Mouse (Mus musculus) heart, embryonic 16.5 days (tissue): ENCODE data around the gene Raly. TPM values are rescaled to one million over a fixed set of nuclear protein-coding genes. Genes with fewer than 3 reads are reported as not detected.

Source experiments
- ATAC-seq: fragments of 200-750 bp; cut with Nextera tagmentation; replicated peaks from 2 replicates; pipeline ENCODE4 v1.8.0; 2017; ENCODE audit warnings: moderate number of reproducible peaks; ENCODE audit not compliant: insufficient read depth, low FRiP score; ENCODE audit errors: extremely low read depth
- H3K27ac ChIP-seq: fragments of 300-500 bp; sonication (generic); 2 replicates; pipeline ENCODE4 v1.5.1; 2014; ENCODE audit warnings: mild to moderate bottlenecking, low read length, control low read depth, moderate library complexity
- H3K27me3 ChIP-seq: fragments of 300-500 bp; sonication (generic); 2 replicates; pipeline ENCODE4 v1.6.1; 2014; ENCODE audit warnings: low read length, mixed read lengths; ENCODE audit not compliant: control insufficient read depth, insufficient read depth
- H3K36me3 ChIP-seq: fragments of 300-500 bp; sonication (generic); 2 replicates; pipeline ENCODE4 v1.6.1; 2014; ENCODE audit not compliant: control insufficient read depth, insufficient read depth
- H3K4me1 ChIP-seq: fragments of 300-500 bp; sonication (generic); 2 replicates; pipeline ENCODE4 v1.6.1; 2014; ENCODE audit warnings: low read length, mixed read lengths; ENCODE audit not compliant: control insufficient read depth, insufficient read depth
- H3K4me2 ChIP-seq: fragments of 300-500 bp; sonication (generic); 2 replicates; pipeline ENCODE4 v1.6.1; 2014; ENCODE audit warnings: low read depth, mild to moderate bottlenecking, control low read depth, low read length
- H3K4me3 ChIP-seq: fragments of 300-500 bp; sonication (generic); 2 replicates; pipeline ENCODE4 v1.5.1; 2014; ENCODE audit warnings: mild to moderate bottlenecking, control low read depth, low read length
- H3K9ac ChIP-seq: fragments of 300-500 bp; sonication (generic); 2 replicates; pipeline ENCODE4 v1.6.1; 2014; ENCODE audit warnings: low read length, control low read depth
- H3K9me3 ChIP-seq: fragments of 300-500 bp; sonication (generic); replicated peaks from 2 replicates; pipeline ENCODE4 v1.6.1; 2016; ENCODE audit warnings: low read length; ENCODE audit not compliant: control insufficient read depth
- WGBS: fragments of 180-500 bp; shearing (Covaris S2); extraction: QIAGEN DNeasy Blood & Tissue Kit; methylation state at CpG from one replicate; pipeline ENCODE4 v1.1.7; 2014; 5-methylcytosine and 5-hydroxymethylcytosine counted together
- polyA plus RNA-seq: library from polyadenylated mRNA; unstranded; fragments of >200 nt; fragmentation: Nextera tagmentation; extraction: Ambion mirVana; gene quantifications from 2 replicates; pipeline ENCODE4 v1.2.1, GENCODE M21; 2015

The Raly gene
- polyA plus RNA-seq, 1 experiment from 2014 or later, result 36.6 TPM

DNA sequence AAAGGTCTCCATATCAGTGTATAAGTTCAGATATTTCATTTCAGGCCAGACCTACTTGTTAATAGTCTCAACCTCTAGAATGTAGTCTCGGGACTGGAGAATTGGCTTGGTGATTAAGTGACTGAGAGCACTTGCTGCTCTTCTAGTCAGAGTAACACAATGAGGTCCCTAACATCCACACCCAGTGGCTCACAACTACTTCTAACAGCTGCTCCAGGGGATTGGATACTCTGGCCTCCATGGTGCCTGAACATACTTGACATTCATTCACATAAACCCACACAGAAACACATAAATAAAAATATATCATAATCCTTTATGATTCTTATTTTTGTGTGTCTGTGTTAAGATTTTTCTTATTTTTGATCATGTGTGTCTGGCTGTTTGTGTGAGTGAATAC lies 27.7 kb downstream of the Raly start:
- Histone ChIP-seq H3K4me3 (no peak overlapping the region), H3K9ac (no peak overlapping the region), H3K4me1 (peaks cover 45% of the 10 kb centered on the region), H3K27ac (no peak overlapping the region), H3K4me2 (no peak overlapping the region), H3K27me3 (no peaks in the 10 kb centered on the region), H3K9me3 (no peaks in the 10 kb centered on the region), H3K36me3 (no peaks in the 10 kb centered on the region)
- ATAC-seq, result no peak
- 47% methylated on average over 1 of the region's 1 CpGs for WGBS

- no peak for ATAC-seq
- Histone ChIP-seq H3K9ac (no peak overlapping the region), H3K9me3 (no peaks in the 10 kb centered on the region), H3K4me2 (no peak overlapping the region), H3K4me1 (peaks cover 45% of the 10 kb centered on the region), H3K36me3 (no peaks in the 10 kb centered on the region), H3K4me3 (no peak overlapping the region), H3K27ac (peak overlapping the region; percentile 9; the same call in 1 of the 2 replicates), H3K27me3 (no peaks in the 10 kb centered on the region)
- 37% methylated on average over 1 of the region's 1 CpGs for WGBS
Measured at GRCm38 (mm10) chr2:154820346-154820745, 29.4 kb downstream of the Raly start.

- no peak overlapping the region for H3K27ac ChIP-seq
- WGBS, result 86% methylated on average over 1 of the region's 1 CpGs
Measured at GRCm38 (mm10) chr2:154826054-154826538, 35.2 kb downstream of the Raly start.

DNA sequence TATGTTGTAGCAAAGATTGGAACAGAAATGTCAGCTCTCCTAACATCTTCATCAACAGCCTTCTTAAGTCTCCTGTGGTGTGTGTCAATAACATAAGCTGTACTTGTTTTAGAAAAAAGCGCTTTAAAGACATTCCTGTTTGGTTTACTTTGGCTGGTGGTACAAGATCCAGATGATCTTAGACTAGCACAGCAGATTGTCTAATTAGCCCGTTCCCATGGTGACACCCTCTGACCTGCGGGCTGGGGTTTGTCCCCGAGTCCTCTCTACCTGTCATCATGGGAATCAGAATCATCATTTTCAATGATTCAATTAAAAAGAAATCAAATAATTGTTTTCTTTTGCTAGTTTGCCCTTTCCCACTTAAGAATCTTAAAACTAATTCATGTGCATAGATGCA lies 36.6 kb downstream of the Raly start:
- ATAC-seq, result no peak
- no peaks in the 10 kb centered on the region for H3K27me3 ChIP-seq
- H3K27ac ChIP-seq, result no peak overlapping the region
- no peak overlapping the region for H3K9ac ChIP-seq
- 0 out of 2 replicates have a peak, but pooled peaks cover 2% of the 10 kb centered on the region for H3K36me3 ChIP-seq
- no peak overlapping the region for H3K4me2 ChIP-seq
- H3K4me3 ChIP-seq, result no peak overlapping the region
- no peaks in the 10 kb centered on the region for H3K9me3 ChIP-seq
- peaks cover 3% of the 10 kb centered on the region for H3K4me1 ChIP-seq
- WGBS, result 80% methylated on average over 4 of the region's 4 CpGs

More at GRCm38 (mm10) chr2:154826054-154826538, 35.2 kb downstream of the Raly start:
- Histone ChIP-seq H3K36me3 (0 out of 2 replicates have a peak, but pooled peaks cover 2% of the 10 kb centered on the region), H3K27me3 (no peaks in the 10 kb centered on the region), H3K4me2 (no peak overlapping the region), H3K4me1 (peaks cover 4% of the 10 kb centered on the region), H3K4me3 (no peak overlapping the region), H3K9ac (no peak overlapping the region), H3K9me3 (no peaks in the 10 kb centered on the region)
- ATAC-seq, result no peak

GRCm38 (mm10) chr2:154832471-154832870 lies 41.6 kb downstream of the Raly start:
- Histone ChIP-seq H3K4me1 (peaks cover 5% of the 10 kb centered on the region), H3K27me3 (no peaks in the 10 kb centered on the region), H3K9ac (no peak overlapping the region), H3K9me3 (0 out of 2 replicates have a peak, but pooled peaks cover 3% of the 10 kb centered on the region), H3K4me3 (no peak overlapping the region), H3K4me2 (no peak overlapping the region), H3K36me3 (0 out of 2 replicates have a peak, but pooled peaks cover 2% of the 10 kb centered on the region), H3K27ac (no peak overlapping the region)
- 56% methylated on average over 4 of the region's 4 CpGs for WGBS
- ATAC-seq, result no peak

GRCm38 (mm10) chr2:154834149-154834865 lies 43.4 kb downstream of the Raly start:
- no peaks in the 10 kb centered on the region for H3K36me3 ChIP-seq
- H3K4me2 ChIP-seq, result no peak overlapping the region
- no peak for ATAC-seq
- 93% methylated on average over 6 of the region's 6 CpGs for WGBS
- H3K27ac ChIP-seq, result no peak overlapping the region
- no peak overlapping the region for H3K9ac ChIP-seq
- no peaks in the 10 kb centered on the region for H3K27me3 ChIP-seq
- H3K4me3 ChIP-seq, result no peak overlapping the region
- peaks cover 5% of the 10 kb centered on the region for H3K4me1 ChIP-seq
- H3K9me3 ChIP-seq, result 0 out of 2 replicates have a peak, but pooled peaks cover 3% of the 10 kb centered on the region

DNA sequence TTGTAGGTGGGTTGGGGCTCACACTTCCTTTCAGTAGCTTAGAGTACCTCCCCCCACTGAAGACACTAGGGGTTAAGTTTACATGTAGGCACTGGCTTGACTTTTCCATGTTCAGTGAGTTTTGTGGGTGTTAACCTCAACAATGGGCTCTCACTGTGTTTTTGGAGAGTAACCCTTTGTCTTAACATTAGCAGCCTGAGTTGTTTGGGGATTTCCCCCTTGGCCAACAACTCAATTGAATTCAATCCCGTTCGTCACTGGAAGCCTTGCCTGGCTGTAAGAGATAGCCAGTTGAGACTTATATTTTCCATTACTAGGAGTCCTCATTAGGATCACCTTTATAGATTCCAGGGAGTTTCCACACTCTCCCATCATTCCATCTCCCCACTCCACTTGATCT lies 45.6 kb downstream of the Raly start:
- Histone ChIP-seq H3K9ac (no peak overlapping the region), H3K36me3 (no peaks in the 10 kb centered on the region), H3K27ac (no peak overlapping the region), H3K4me2 (no peak overlapping the region), H3K4me1 (peaks cover 5% of the 10 kb centered on the region), H3K27me3 (no peaks in the 10 kb centered on the region), H3K4me3 (no peak overlapping the region), H3K9me3 (0 out of 2 replicates have a peak, but pooled peaks cover 3% of the 10 kb centered on the region)
- 79% methylated on average over 2 of the region's 2 CpGs for WGBS
- ATAC-seq, result no peak

- H3K27me3 ChIP-seq, result no peaks in the 10 kb centered on the region
Measured at GRCm38 (mm10) chr2:154848086-154848485, 57.2 kb downstream of the Raly start.

DNA sequence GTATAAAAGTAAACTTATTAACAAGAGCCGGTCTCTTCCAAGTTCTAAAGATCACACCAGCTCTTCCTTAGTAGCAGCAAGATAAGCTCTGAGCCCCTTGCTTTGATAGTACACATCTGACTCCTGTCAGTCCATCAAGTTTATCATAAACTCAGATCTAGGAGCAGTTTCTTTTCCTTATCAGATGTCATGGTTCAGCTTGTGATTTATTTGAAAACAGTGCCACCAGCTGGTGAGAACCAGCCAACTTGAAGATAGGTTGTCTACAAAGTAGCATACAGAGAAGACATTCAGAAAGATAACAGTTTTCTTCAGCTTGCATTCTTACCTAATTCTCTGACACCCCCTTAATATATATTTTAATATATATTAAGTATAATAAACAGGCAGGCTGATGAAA lies 64.5 kb downstream of the Raly start:
- peaks cover 28% of the 10 kb centered on the region for H3K36me3 ChIP-seq
- 79% methylated on average over 1 of the region's 1 CpGs for WGBS
- H3K4me2 ChIP-seq, result no peak overlapping the region
- no peak overlapping the region for H3K27ac ChIP-seq
- H3K9ac ChIP-seq, result no peak overlapping the region
- H3K4me1 ChIP-seq, result peaks cover 17% of the 10 kb centered on the region
- peaks cover 2% of the 10 kb centered on the region for H3K9me3 ChIP-seq
- H3K27me3 ChIP-seq, result no peaks in the 10 kb centered on the region
- H3K4me3 ChIP-seq, result no peak overlapping the region
- ATAC-seq, result no peak; the same call in 1 of the 2 replicates

More at GRCm38 (mm10) chr2:154848086-154848485, 57.2 kb downstream of the Raly start:
- Histone ChIP-seq H3K27ac (no peak overlapping the region), H3K4me3 (no peak overlapping the region), H3K4me2 (no peak overlapping the region), H3K4me1 (peaks cover 3% of the 10 kb centered on the region; the same call in 1 of the 2 replicates), H3K9me3 (peaks cover 3% of the 10 kb centered on the region), H3K9ac (no peak overlapping the region), H3K36me3 (peaks cover 7% of the 10 kb centered on the region; the same call in 1 of the 2 replicates)
- no peak for ATAC-seq
